Mouse (Mus musculus): ENCODE results near the gene Trabd2b.

GRCm38 (mm10) chr4:114515330-114515771 is 108.8 kb downstream of the Trabd2b start:
- TF ChIP-seq POLR2A (IDR thresholded peaks at IDR 0.05; ENCODE audit: borderline replicate concordance, extremely low read depth, insufficient read depth, insufficient read length, poor library complexity, severe bottlenecking) (no peak), CTCF (IDR thresholded peaks at IDR 0.05; ENCODE audit: borderline replicate concordance, extremely low read depth, insufficient read depth, insufficient read length) (no peak)
